ENCODE assay signal across 8 mouse cellular contexts in genomic region chr7:28959505-28960045, GRCm38 (mm10). TPM values are rescaled to one million over a fixed set of nuclear protein-coding genes. Genes with fewer than 3 reads are reported as not detected.
DNase-seq lines count a peak whose midpoint lies in the region; ATAC-seq and TF ChIP-seq lines count a peak whose summit lies in the region.

No protein-coding gene starts in this region.

- H3K9me3 ChIP-seq in hindbrain, embryonic 11.5 days (ENCODE audit: control insufficient read depth, low read length), result no peaks in the 10 kb centered on the region
- H3K9me3 ChIP-seq in lung, embryonic 16.5 days (ENCODE audit: control insufficient read depth, low read length), result no peaks in the 10 kb centered on the region

- H3K27ac ChIP-seq in testis, adult 2 months (ENCODE audit: control insufficient read depth, insufficient read depth, low read depth, low read length), result peak overlapping the region; percentile 39; the same call in 1 of the 2 replicates
- no peak overlapping the region for H3K27ac ChIP-seq in hindbrain, embryonic 11.5 days (ENCODE audit: low read depth, low read length)
- peak overlapping the region; percentile 88 for H3K27ac ChIP-seq in lung, embryonic 16.5 days (ENCODE audit: low read length)

- peak overlapping the region; percentile 74 for H3K4me2 ChIP-seq in hindbrain, embryonic 11.5 days (replicated peaks; ENCODE audit: low read depth, low read length)
- H3K4me2 ChIP-seq in lung, embryonic 16.5 days (ENCODE audit: low read depth, low read length), result peak overlapping the region; percentile 93

- H3K27me3 ChIP-seq in testis, adult 2 months (ENCODE audit: control insufficient read depth, insufficient read depth, low read length), result no peaks in the 10 kb centered on the region
- no peaks in the 10 kb centered on the region for H3K27me3 ChIP-seq in hindbrain, embryonic 11.5 days (ENCODE audit: control insufficient read depth, insufficient read depth, low read length)
- H3K27me3 ChIP-seq in lung, embryonic 16.5 days (ENCODE audit: control insufficient read depth, insufficient read depth, low read depth, low read length), result no peaks in the 10 kb centered on the region

- H3K36me3 ChIP-seq in testis, adult 2 months (ENCODE audit: control insufficient read depth, insufficient read depth, low read length), result no peaks in the 10 kb centered on the region
- no peaks in the 10 kb centered on the region for H3K36me3 ChIP-seq in hindbrain, embryonic 11.5 days (ENCODE audit: control insufficient read depth, insufficient read depth, low read length)
- H3K36me3 ChIP-seq in lung, embryonic 16.5 days (ENCODE audit: control insufficient read depth, insufficient read depth, low read length), result no peaks in the 10 kb centered on the region

- TF ChIP-seq CTCF in testis, adult 2 months (IDR thresholded peaks at IDR 0.05; ENCODE audit: control insufficient read depth, insufficient read depth, insufficient replicate concordance, low read depth, low read length), result no peak

- ATAC-seq in hindbrain, embryonic 11.5 days (ENCODE audit: low FRiP score), result no peak
- peak; percentile 12 for ATAC-seq in lung, embryonic 16.5 days (ENCODE audit: low read depth)

- no peak for DNase-seq in testis, postnatal 14 days (ENCODE audit: low spot score)
- no peak for DNase-seq in hindbrain, embryonic 11.5 days (ENCODE audit: low spot score)
- peak; percentile 74 for DNase-seq in yolk sac, embryonic 10.5 days (ENCODE audit: low spot score)
- DNase-seq in ovary, postnatal 36 days (ENCODE audit: low spot score), result no peak
- DNase-seq in left cerebral cortex, adult 9 months (ENCODE audit: low spot score in 2 of 2), result no peak
- DNase-seq in frontal cortex, adult 2 months (ENCODE audit: extremely low spot score in 1 of 2, low spot score in 1 of 2), result no peak

- peaks cover 13% of the 10 kb centered on the region for H3K4me1 ChIP-seq in testis, adult 2 months (ENCODE audit: control insufficient read depth, insufficient read depth, low read length)
- H3K4me1 ChIP-seq in hindbrain, embryonic 11.5 days (replicated peaks; ENCODE audit: control insufficient read depth, insufficient read depth, low read length), result peaks cover 9% of the 10 kb centered on the region; the same call in 1 of the 2 replicates
- H3K4me1 ChIP-seq in lung, embryonic 16.5 days (replicated peaks; ENCODE audit: control insufficient read depth, insufficient read depth, low read length), result peaks cover 66% of the 10 kb centered on the region

- no peak overlapping the region for H3K4me3 ChIP-seq in testis, adult 2 months (ENCODE audit: control insufficient read depth, low read depth, low read length)
- peak overlapping the region; percentile 96; the same call in 1 of the 2 replicates for H3K4me3 ChIP-seq in hindbrain, embryonic 11.5 days (ENCODE audit: low read depth, low read length)
- H3K4me3 ChIP-seq in lung, embryonic 16.5 days (ENCODE audit: low read length), result peak overlapping the region; percentile 99

- TF ChIP-seq POLR2A in testis, adult 2 months (IDR thresholded peaks at IDR 0.05; ENCODE audit: control insufficient read depth, low read depth, low read length), result no peak

- H3K9ac ChIP-seq in hindbrain, embryonic 11.5 days (ENCODE audit: low read depth, low read length), result no peak overlapping the region; the same call in 1 of the 2 replicates
- peak overlapping the region; percentile 99 for H3K9ac ChIP-seq in lung, embryonic 16.5 days (ENCODE audit: low read length)

- WGBS in hindbrain, embryonic 11.5 days, result 64% methylated on average over 6 of the region's 6 CpGs
- 19% methylated on average over 6 of the region's 6 CpGs for WGBS in lung, embryonic 16.5 days

RNA-seq across cellular contexts. Expression of gene Actn4, which starts 2.6 kb away (rescaled TPM):
- 73.9 and 77.5 TPM in 2 replicates for polyA plus RNA-seq in testis, adult 2 months (2012; rRNA removed)
- 134 and 157 TPM in 2 replicates for polyA plus RNA-seq in hindbrain, embryonic 11.5 days (2014; fragmentation: Nextera tagmentation; extraction: Ambion mirVana)
- 313 and 319 TPM in 2 replicates for polyA plus RNA-seq in lung, embryonic 16.5 days (2015; fragmentation: Nextera tagmentation; extraction: Ambion mirVana)
- polyA plus RNA-seq in frontal cortex, adult 2 months (2012; rRNA removed), result 214 and 220 TPM in 2 replicates

RNA-seq across cellular contexts. Expression of gene Eif3k, which starts 22.1 kb away (rescaled TPM):
- polyA plus RNA-seq in testis, adult 2 months (2012; rRNA removed), result 379 and 426 TPM in 2 replicates
- polyA plus RNA-seq in hindbrain, embryonic 11.5 days (2014; fragmentation: Nextera tagmentation; extraction: Ambion mirVana), result 389 and 409 TPM in 2 replicates
- 366 and 367 TPM in 2 replicates for polyA plus RNA-seq in lung, embryonic 16.5 days (2015; fragmentation: Nextera tagmentation; extraction: Ambion mirVana)
- polyA plus RNA-seq in frontal cortex, adult 2 months (2012; rRNA removed), result 311 and 352 TPM in 2 replicates

RNA-seq across cellular contexts. Expression of gene Map4k1, which starts 22.3 kb away (rescaled TPM):
- polyA plus RNA-seq in testis, adult 2 months (2012; rRNA removed), result 58.8 and 83.2 TPM in 2 replicates
- polyA plus RNA-seq in hindbrain, embryonic 11.5 days (2014; fragmentation: Nextera tagmentation; extraction: Ambion mirVana), result 4.3 and 5.0 TPM in 2 replicates
- polyA plus RNA-seq in lung, embryonic 16.5 days (2015; fragmentation: Nextera tagmentation; extraction: Ambion mirVana), result 8.9 and 10.7 TPM in 2 replicates
- polyA plus RNA-seq in frontal cortex, adult 2 months (2012; rRNA removed), result 3.1 and 3.8 TPM in 2 replicates
